Comparison of ENCODE assay signal across 12 mouse cellular contexts in genomic region chr5:66988926-66989325, GRCm38 (mm10).
A peak's percentile ranks its signal among the peaks of the same experiment; 100 is the strongest.
DNase-seq lines count a peak whose midpoint lies in the region; ATAC-seq and TF ChIP-seq lines count a peak whose summit lies in the region.
"Had no signal": no experiment of that assay in that cellular context is flagged by ENCODE, and none has a peak within 500 bp of the region (broad histone marks: within the 10 kb centered on the region; RNA-seq: fewer than 3 reads in every experiment).

No protein-coding gene starts in this region.

- no peaks in the 10 kb centered on the region for H3K9me3 ChIP-seq in heart, postnatal 0 days (replicated peaks; ENCODE audit: control insufficient read depth, low read length)

- intact Hi-C loops in heart, postnatal 36 days (cut with DNase I) = loop anchor here (5.0 kb wide), 1 partner anchor 42 kb away; no protein-coding TSS in a partner anchor
- intact Hi-C loops in left cerebral cortex, adult 2 months (cut with DNase I) = no loop called here
- intact Hi-C loops in left cerebral cortex, postnatal 4 days (cut with DNase I) = no loop called here

- H3K4me3 ChIP-seq in heart, postnatal 0 days (ENCODE audit: low read depth, low read length) = no peak overlapping the region
- no peak overlapping the region for H3K4me3 ChIP-seq in left cerebral cortex, adult 2 months
- H3K4me3 ChIP-seq: erythroblast, embryonic 14.5 days; myocyte had no signal

- no peaks in the 10 kb centered on the region for H3K36me3 ChIP-seq in heart, postnatal 0 days (replicated peaks; ENCODE audit: control insufficient read depth, insufficient read depth, low read length)

- H3K27ac ChIP-seq in heart, postnatal 0 days (ENCODE audit: low read depth) = no peak overlapping the region
- no peak overlapping the region for H3K27ac ChIP-seq in left cerebral cortex, adult 2 months

- no peak overlapping the region for H3K9ac ChIP-seq in heart, postnatal 0 days (replicated peaks; ENCODE audit: low read depth, low read length)

- TF ChIP-seq CTCF in heart, postnatal 0 days (IDR thresholded peaks at IDR 0.05; ENCODE audit: low read depth) = peak; percentile 50
- peak; percentile 50 for TF ChIP-seq CTCF in left cerebral cortex, adult 2 months (IDR thresholded peaks at IDR 0.05)

- H3K4me1 ChIP-seq in heart, postnatal 0 days (ENCODE audit: control insufficient read depth, insufficient read depth) = no peaks in the 10 kb centered on the region

- TF ChIP-seq EP300 in heart, postnatal 0 days (IDR thresholded peaks at IDR 0.05; ENCODE audit: low read depth) = no peak

- no peak overlapping the region for H3K4me2 ChIP-seq in heart, postnatal 0 days (ENCODE audit: low read depth, low read length)

- ATAC-seq in heart, postnatal 0 days (ENCODE audit: insufficient read depth, low read depth) = no peak

- WGBS in heart, postnatal 0 days = 74% methylated on average over 4 of the region's 4 CpGs

- DNase-seq in adrenal gland, adult (ENCODE audit: inconsistent age in 2 of 2, low spot score in 1 of 2) = peak; percentile 24 to 81
- no peak for DNase-seq in adrenal gland, postnatal 25 days
- DNase-seq in heart, postnatal 0 days (ENCODE audit: low spot score) = no peak
- DNase-seq in heart, postnatal 36 days = no peak
- DNase-seq in left cerebral cortex, adult 2 months (ENCODE audit: extremely low spot score in 1 of 2, low spot score in 2 of 2) = no peak
- no peak for DNase-seq in left cerebral cortex, postnatal 4 days
- DNase-seq in adipocyte (ENCODE audit: low spot score) = peak; percentile 41
- no peak for DNase-seq in thymus, postnatal 0 days (ENCODE audit: low spot score)
- DNase-seq: heart, postnatal 14 days; thymus, adult 18-20 months had no signal

- peaks cover 7% of the 10 kb centered on the region; the same call in 1 of the 2 replicates for H3K27me3 ChIP-seq in heart, postnatal 0 days (ENCODE audit: control insufficient read depth, insufficient read depth, low read length)

Comparison
In these comparisons a context has a peak if more than half of its experiments do, and no peak if none do; other contexts are left out.
1. DNase-seq: peak in adrenal gland, adult (2 of 2) and adipocyte (single experiment); none in adrenal gland, postnatal 25 days (single experiment), heart, postnatal 0 days (single experiment), heart, postnatal 36 days (0 of 2), left cerebral cortex, adult 2 months (0 of 2), left cerebral cortex, postnatal 4 days (single experiment) and thymus, postnatal 0 days (single experiment).